Mouse (Mus musculus) forebrain, embryonic 13.5 days (tissue): ENCODE measurements around the gene Olah. TPM values are rescaled to one million over a fixed set of nuclear protein-coding genes. Genes with fewer than 3 reads are reported as not detected.

Source experiments
- ATAC-seq: fragments of 200-750 bp; cut with Nextera tagmentation; 2 replicates; pipeline ENCODE4 v1.8.0; 2017
- H3K27ac ChIP-seq: fragments of 300-500 bp; sonication (generic); 2 replicates; pipeline ENCODE4 v1.5.1; 2015; ENCODE audit warnings: inconsistent platforms, mild to moderate bottlenecking, moderate library complexity
- H3K27me3 ChIP-seq: fragments of 300-500 bp; sonication (generic); 2 replicates; pipeline ENCODE4 v1.6.1; 2015; ENCODE audit warnings: mild to moderate bottlenecking, inconsistent platforms
- H3K36me3 ChIP-seq: fragments of 300-500 bp; sonication (generic); 2 replicates; pipeline ENCODE4 v1.6.1; 2015; ENCODE audit warnings: mild to moderate bottlenecking, inconsistent platforms; ENCODE audit not compliant: poor library complexity, severe bottlenecking
- H3K4me1 ChIP-seq: fragments of 300-500 bp; sonication (generic); 2 replicates; pipeline ENCODE4 v1.6.1; 2015; ENCODE audit warnings: inconsistent platforms
- H3K4me2 ChIP-seq: fragments of 300-500 bp; sonication (generic); 2 replicates; pipeline ENCODE4 v1.6.1; 2015; ENCODE audit warnings: inconsistent platforms, mild to moderate bottlenecking, moderate library complexity
- H3K4me3 ChIP-seq: fragments of 300-500 bp; sonication (generic); 2 replicates; pipeline ENCODE4 v1.5.1; 2015; ENCODE audit warnings: mild to moderate bottlenecking, inconsistent platforms
- H3K9ac ChIP-seq: fragments of 300-500 bp; sonication (generic); 2 replicates; pipeline ENCODE4 v1.6.1; 2015; ENCODE audit warnings: mild to moderate bottlenecking, inconsistent platforms
- H3K9me3 ChIP-seq: fragments of 300-500 bp; sonication (generic); replicated peaks from 2 replicates; pipeline ENCODE4 v1.6.1; 2016; ENCODE audit warnings: inconsistent platforms
- WGBS: fragments of 180-500 bp; shearing (Covaris S2); methylation state at CpG from one replicate; pipeline ENCODE4 v1.1.7; 2015; 5-methylcytosine and 5-hydroxymethylcytosine counted together
- polyA plus RNA-seq: library from polyadenylated mRNA; unstranded; fragments of >200 nt; fragmentation: Nextera tagmentation; extraction: Ambion mirVana; gene quantifications from 2 replicates; pipeline ENCODE4 v1.2.1, GENCODE M21; 2015

Gene Olah
- polyA plus RNA-seq, 1 experiment from 2014 or later: not detected

DNA sequence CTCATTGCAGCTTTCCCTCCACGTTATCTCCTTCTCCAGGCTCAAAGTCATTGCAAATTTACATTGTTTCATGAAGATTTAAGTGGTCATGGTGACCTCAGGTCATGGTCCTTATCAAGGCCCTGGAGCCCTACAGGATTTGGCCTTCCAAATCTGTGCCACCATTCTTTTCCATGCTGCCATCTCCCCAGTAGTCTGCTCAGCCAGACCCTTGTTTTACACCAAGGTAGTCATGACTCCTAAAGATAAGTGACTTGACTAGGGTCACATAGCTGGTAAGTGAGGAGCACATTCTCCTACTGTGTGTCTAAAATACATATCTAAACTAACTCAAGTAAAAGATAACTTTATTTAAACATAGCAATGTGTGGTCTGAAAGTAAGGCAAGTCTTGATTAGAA lies 104.8 kb downstream of the Olah start:
- ATAC-seq: no peak
- no peak overlapping the region for H3K4me3 ChIP-seq
- no peaks in the 10 kb centered on the region for H3K9me3 ChIP-seq
- no peaks in the 10 kb centered on the region for H3K36me3 ChIP-seq
- no peak overlapping the region for H3K9ac ChIP-seq
- H3K4me2 ChIP-seq: no peak overlapping the region
- no peaks in the 10 kb centered on the region for H3K4me1 ChIP-seq
- WGBS: 100% methylated on average over 1 of the region's 1 CpGs
- H3K27me3 ChIP-seq: no peaks in the 10 kb centered on the region
- no peak overlapping the region for H3K27ac ChIP-seq

Other genes with a start within 250 kb of the Olah start
- 84.7 and 90.2 TPM in 2 replicates for gene Nmt2, start 113.0 kb downstream of the Olah start, polyA plus RNA-seq
- 15.0 and 16.5 TPM in 2 replicates for gene Rpp38, start 64.6 kb downstream of the Olah start, polyA plus RNA-seq
- 0.58 and 1.2 TPM in 2 replicates for gene Acbd7, start 61.0 kb downstream of the Olah start, polyA plus RNA-seq
- 3.6 and 5.3 TPM in 2 replicates for gene Meig1, start 25.4 kb upstream of the Olah start, polyA plus RNA-seq
- 8.1 and 9.3 TPM in 2 replicates for gene Dclre1c, start 26.9 kb upstream of the Olah start, polyA plus RNA-seq
- gene Suv39h2, start 77.8 kb upstream of the Olah start, polyA plus RNA-seq: 27.0 and 28.6 TPM in 2 replicates
- gene Gm45902, start 115.6 kb upstream of the Olah start, polyA plus RNA-seq: 7.8 and 9.2 TPM in 2 replicates
- 93.6 and 106 TPM in 2 replicates for gene Hspa14, start 115.6 kb upstream of the Olah start, polyA plus RNA-seq
- 0.20 and 0.31 TPM in 2 replicates for gene Cdnf, start 115.8 kb upstream of the Olah start, polyA plus RNA-seq
- 43.5 and 45.2 TPM in 2 replicates for gene Fam107b, start 173.3 kb upstream of the Olah start, polyA plus RNA-seq